Mouse (Mus musculus) thymus, postnatal 14 days (tissue): ENCODE results near the gene Gal3st2c.
"Not testable (repeated sequence)": the region's sequence is repeated elsewhere in the genome, so short reads cannot be mapped to it uniquely, and the experiment has no call there.

Experiments
- DNase-seq: peaks from one replicate; pipeline ENCODE4 v3.0.0; 2021

Gal3st2c gene

GRCm38 (mm10) chr1:94046544-94046943 is 56.2 kb downstream of the Gal3st2c start:
- DNase-seq: no peak

- DNase-seq: no peak
Observed at GRCm38 (mm10) chr1:94051104-94051503, 60.8 kb downstream of the Gal3st2c start.

- DNase-seq: peak; percentile 59
Observed at GRCm38 (mm10) chr1:94052373-94052772, 62.1 kb downstream of the Gal3st2c start, which contains the start of gene Pdcd1. TSS of gene Pdcd1 (minus strand) at chr1:94052553.

GRCm38 (mm10) chr1:94053530-94054216 is 63.4 kb downstream of the Gal3st2c start:
- peak; percentile 36 for DNase-seq

- no peak for DNase-seq
Observed at GRCm38 (mm10) chr1:94054481-94054880, 64.2 kb downstream of the Gal3st2c start.

- no peak for DNase-seq
Observed at GRCm38 (mm10) chr1:94055966-94056365, 65.7 kb downstream of the Gal3st2c start.

- DNase-seq: no peak
Observed at GRCm38 (mm10) chr1:94057401-94057800, 67.1 kb downstream of the Gal3st2c start.

GRCm38 (mm10) chr1:94058281-94058680 is 68.0 kb downstream of the Gal3st2c start:
- DNase-seq: not testable (repeated sequence)
